Mouse (Mus musculus) intestine, embryonic 16.5 days (tissue): Measurements from ENCODE around the gene Myl6b. TPM values are rescaled to one million over a fixed set of nuclear protein-coding genes. Genes with fewer than 3 reads are reported as not detected.
A peak's percentile ranks its signal among the peaks of the same experiment; 100 is the strongest.
"Not testable (repeated sequence)": the region's sequence is repeated elsewhere in the genome, so short reads cannot be mapped to it uniquely, and the experiment has no call there.

Experiments
- ATAC-seq: fragments of 200-750 bp; cut with Nextera tagmentation; 2 replicates; pipeline ENCODE4 v1.8.0; 2017; ENCODE audit warnings: moderate TSS enrichment, moderate library complexity
- H3K27ac ChIP-seq: fragments of 300-500 bp; sonication (generic); 2 replicates; pipeline ENCODE4 v1.5.1; 2014; ENCODE audit warnings: mild to moderate bottlenecking, low read length
- H3K27me3 ChIP-seq: fragments of 300-500 bp; sonication (generic); replicated peaks from 2 replicates; pipeline ENCODE4 v1.6.1; 2014; ENCODE audit warnings: low read length, control low read depth, mixed read lengths; ENCODE audit not compliant: control insufficient read depth, insufficient read depth
- H3K36me3 ChIP-seq: fragments of 300-500 bp; sonication (generic); 2 replicates; pipeline ENCODE4 v1.6.1; 2014; ENCODE audit warnings: low read length, control low read depth; ENCODE audit not compliant: control insufficient read depth, insufficient read depth
- H3K4me1 ChIP-seq: fragments of 300-500 bp; sonication (generic); 2 replicates; pipeline ENCODE4 v1.6.1; 2014; ENCODE audit warnings: low read length, control low read depth, mixed read lengths; ENCODE audit not compliant: control insufficient read depth, insufficient read depth
- H3K4me2 ChIP-seq: fragments of 300-500 bp; sonication (generic); 2 replicates; pipeline ENCODE4 v1.6.1; 2014; ENCODE audit warnings: low read depth, low read length, control low read depth
- H3K4me3 ChIP-seq: fragments of 300-500 bp; sonication (generic); 2 replicates; pipeline ENCODE4 v1.5.1; 2014; ENCODE audit warnings: mild to moderate bottlenecking, low read length
- H3K9ac ChIP-seq: fragments of 300-500 bp; sonication (generic); 2 replicates; pipeline ENCODE4 v1.6.1; 2014; ENCODE audit warnings: low read depth, low read length
- H3K9me3 ChIP-seq: fragments of 300-500 bp; sonication (generic); 2 replicates; pipeline ENCODE4 v1.6.1; 2016; ENCODE audit warnings: low read length, control low read depth; ENCODE audit not compliant: control insufficient read depth
- WGBS: fragments of 180-500 bp; shearing (Covaris S2); extraction: QIAGEN DNeasy Blood & Tissue Kit; methylation state at CpG from one replicate; pipeline ENCODE4 v1.1.7; 2014; 5-methylcytosine and 5-hydroxymethylcytosine counted together
- polyA plus RNA-seq: library from polyadenylated mRNA; unstranded; fragments of >200 nt; fragmentation: Nextera tagmentation; extraction: Ambion mirVana; gene quantifications from 2 replicates; pipeline ENCODE4 v1.2.1, GENCODE M21; 2015

Myl6b gene
- polyA plus RNA-seq, 1 experiment from 2014 or later: 2.8 TPM

GRCm38 (mm10) chr10:128508260-128508659 lies 9.8 kb upstream of the Myl6b start:
- Histone ChIP-seq H3K27me3 (no peaks in the 10 kb centered on the region), H3K4me3 (no peak overlapping the region), H3K27ac (no peak overlapping the region), H3K9me3 (no peaks in the 10 kb centered on the region), H3K36me3 (peaks cover 5% of the 10 kb centered on the region; the same call in 1 of the 2 replicates), H3K4me1 (peaks cover 13% of the 10 kb centered on the region; the same call in 1 of the 2 replicates), H3K9ac (no peak overlapping the region), H3K4me2 (no peak overlapping the region)
- ATAC-seq: no peak
- 67% methylated on average over 9 of the region's 9 CpGs for WGBS

DNA sequence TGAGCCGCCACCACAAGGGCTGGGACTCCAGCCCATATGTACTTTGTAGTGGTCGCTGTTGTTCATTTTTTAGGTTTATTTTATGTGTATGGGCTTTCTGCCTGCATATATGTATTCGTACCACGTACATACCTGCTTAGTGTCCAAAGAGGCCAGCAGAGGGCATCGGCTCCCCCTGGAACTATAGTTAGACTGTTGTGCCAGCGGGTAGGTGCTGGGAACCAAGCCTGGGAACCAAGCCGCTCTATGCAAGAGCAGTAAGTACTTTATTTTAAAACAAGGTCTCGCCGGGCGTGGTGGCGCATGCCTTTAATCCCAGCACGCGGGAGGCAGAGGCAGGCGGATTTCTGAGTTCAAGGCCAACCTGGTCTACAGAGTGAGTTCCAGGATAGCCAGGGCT lies 7.5 kb upstream of the Myl6b start:
- no peaks in the 10 kb centered on the region for H3K9me3 ChIP-seq
- ATAC-seq: no peak
- peaks cover 16% of the 10 kb centered on the region; the same call in 1 of the 2 replicates for H3K4me1 ChIP-seq

DNA sequence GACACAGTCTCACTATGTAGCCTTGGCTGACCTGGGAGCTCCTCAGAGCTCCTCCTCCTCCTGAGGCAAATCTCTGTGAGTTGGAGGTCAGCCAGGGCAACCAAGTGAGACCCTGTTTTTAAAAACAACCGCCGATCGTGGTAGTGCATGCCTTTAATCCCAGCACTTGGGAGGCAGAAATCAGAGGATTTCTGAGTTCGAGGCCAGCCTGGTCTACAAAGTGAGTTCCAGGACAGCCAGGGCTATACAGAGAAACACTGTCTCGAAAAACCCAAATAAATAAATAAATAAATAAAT lies 6.8 kb upstream of the Myl6b start:
- not testable (repeated sequence) for ATAC-seq, H3K36me3 ChIP-seq, H3K4me3 ChIP-seq, H3K9me3 ChIP-seq, H3K27me3 ChIP-seq, H3K4me2 ChIP-seq, H3K9ac ChIP-seq, H3K27ac ChIP-seq
- peaks cover 16% of the 10 kb centered on the region; the same call in 1 of the 2 replicates for H3K4me1 ChIP-seq
- WGBS: 85% methylated on average over 5 of the region's 5 CpGs

More for the DNA sequence above, 7.5 kb upstream of the Myl6b start:
- no peak overlapping the region for H3K4me3 ChIP-seq
- H3K9ac ChIP-seq: no peak overlapping the region
- no peaks in the 10 kb centered on the region for H3K27me3 ChIP-seq
- 91% methylated on average over 14 of the region's 14 CpGs for whole genome bisulfite sequencing
- H3K27ac ChIP-seq: no peak overlapping the region
- peaks cover 5% of the 10 kb centered on the region; the same call in 1 of the 2 replicates for H3K36me3 ChIP-seq
- no peak overlapping the region for H3K4me2 ChIP-seq

DNA sequence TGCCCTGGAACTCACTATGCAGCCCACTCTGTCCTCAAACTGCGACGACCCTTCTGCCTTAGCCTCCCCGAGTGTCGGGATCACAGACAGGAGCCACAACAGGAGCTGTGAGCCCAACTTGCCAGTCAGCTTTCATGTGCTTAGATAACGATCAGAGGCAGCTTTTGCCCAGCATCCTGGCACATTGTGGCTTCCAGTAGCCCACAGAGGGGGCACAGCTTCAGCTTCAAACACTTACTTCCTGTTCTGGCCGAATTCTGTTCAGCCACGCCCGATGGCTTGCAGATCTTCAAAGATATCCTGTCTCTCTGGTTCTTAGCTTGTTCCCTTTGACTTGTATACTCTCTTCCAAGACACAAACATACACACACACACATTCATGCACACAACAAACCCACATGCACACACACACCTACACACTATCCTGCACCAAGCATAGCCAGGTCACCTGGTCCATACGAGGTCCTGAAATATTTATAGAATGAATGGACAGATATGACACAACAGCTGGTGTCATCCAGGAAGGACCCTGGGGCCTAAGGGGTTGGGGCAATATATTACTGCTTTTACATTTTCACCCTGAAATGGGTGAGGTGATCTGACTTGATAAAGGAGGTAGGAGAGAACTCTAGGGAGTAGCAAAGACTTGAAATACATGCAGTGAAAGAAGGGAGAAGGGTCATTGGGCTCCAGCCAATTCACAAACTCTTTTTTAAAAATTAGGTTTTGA lies 6.3 kb upstream of the Myl6b start:
- no peak overlapping the region for H3K4me3 ChIP-seq
- no peak overlapping the region for H3K27ac ChIP-seq
- 0 out of 2 replicates have a peak overlapping the region, but pooled peaks have one; percentile 20 for H3K9ac ChIP-seq
- no peaks in the 10 kb centered on the region for H3K27me3 ChIP-seq
- H3K36me3 ChIP-seq: no peaks in the 10 kb centered on the region
- no peaks in the 10 kb centered on the region for H3K9me3 ChIP-seq
- ATAC-seq: 0 out of 2 replicates have a peak, but pooled peaks have one; percentile 21
- H3K4me2 ChIP-seq: no peak overlapping the region
- WGBS: 64% methylated on average over 9 of the region's 9 CpGs
- peaks cover 16% of the 10 kb centered on the region; the same call in 1 of the 2 replicates for H3K4me1 ChIP-seq

DNA sequence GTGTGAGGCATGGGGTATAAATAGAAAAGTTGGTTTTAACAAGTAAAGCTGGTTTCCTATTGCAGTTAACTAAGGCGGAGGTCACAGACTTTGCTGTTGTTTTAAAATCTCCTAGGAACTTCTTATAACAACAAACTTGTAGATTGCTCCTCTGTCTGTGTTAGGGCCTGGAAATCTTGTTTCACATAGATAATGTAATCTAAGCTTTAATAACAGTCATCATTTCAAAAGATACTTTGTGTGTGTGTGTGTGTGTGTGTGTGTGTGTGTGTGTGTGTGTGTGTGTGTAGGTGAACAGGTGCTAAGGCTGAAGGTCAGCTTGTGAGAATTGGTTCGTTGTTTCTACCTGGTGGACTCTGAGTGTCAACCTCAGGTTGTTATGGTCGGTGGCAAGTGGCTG lies 5.5 kb upstream of the Myl6b start:
- WGBS: 57% methylated on average over 3 of the region's 3 CpGs
- Histone ChIP-seq H3K36me3 (no peaks in the 10 kb centered on the region), H3K9me3 (no peaks in the 10 kb centered on the region), H3K4me2 (no peak overlapping the region), H3K4me3 (no peak overlapping the region), H3K27me3 (no peaks in the 10 kb centered on the region), H3K4me1 (peaks cover 16% of the 10 kb centered on the region; the same call in 1 of the 2 replicates), H3K27ac (no peak overlapping the region), H3K9ac (no peak overlapping the region)
- no peak for ATAC-seq

DNA sequence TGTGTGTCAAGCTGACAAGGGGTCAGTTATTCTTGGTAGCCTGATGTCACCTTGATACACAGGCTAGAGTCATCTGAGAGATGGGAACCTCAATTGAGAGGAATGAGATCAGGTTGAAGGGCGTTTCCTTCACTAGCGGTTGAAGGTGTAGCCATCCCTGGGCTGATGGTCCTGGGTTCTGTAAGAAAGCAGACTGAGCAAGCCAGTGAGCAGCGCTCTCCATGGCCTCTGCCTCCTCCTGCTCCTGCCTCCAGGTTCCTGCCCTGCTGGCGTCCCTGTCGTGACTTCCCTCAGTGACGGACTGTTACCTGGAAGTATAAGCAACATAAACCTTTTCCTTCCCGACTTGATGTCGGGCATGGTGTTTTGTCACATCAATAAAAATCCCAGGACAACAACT lies 5.0 kb upstream of the Myl6b start:
- no peak for ATAC-seq
- WGBS: 82% methylated on average over 8 of the region's 8 CpGs

GRCm38 (mm10) chr10:128502341-128502740 lies 3.9 kb upstream of the Myl6b start:
- Histone ChIP-seq H3K9me3 (no peaks in the 10 kb centered on the region), H3K27ac (no peak overlapping the region), H3K27me3 (no peaks in the 10 kb centered on the region), H3K4me3 (no peak overlapping the region), H3K4me1 (peaks cover 21% of the 10 kb centered on the region; the same call in 1 of the 2 replicates), H3K4me2 (no peak overlapping the region), H3K36me3 (no peaks in the 10 kb centered on the region), H3K9ac (no peak overlapping the region)
- WGBS: 47% methylated on average over 5 of the region's 5 CpGs
- no peak for ATAC-seq

More for the DNA sequence above, 5.0 kb upstream of the Myl6b start:
- no peak overlapping the region for H3K4me2 ChIP-seq
- peaks cover 16% of the 10 kb centered on the region; the same call in 1 of the 2 replicates for H3K4me1 ChIP-seq
- H3K9ac ChIP-seq: no peak overlapping the region
- no peaks in the 10 kb centered on the region for H3K36me3 ChIP-seq
- H3K27ac ChIP-seq: no peak overlapping the region
- no peaks in the 10 kb centered on the region for H3K27me3 ChIP-seq
- H3K9me3 ChIP-seq: no peaks in the 10 kb centered on the region
- H3K4me3 ChIP-seq: no peak overlapping the region

- Histone ChIP-seq H3K9ac (peak overlapping the region; percentile 73), H3K9me3 (no peaks in the 10 kb centered on the region), H3K4me1 (peaks cover 14% of the 10 kb centered on the region), H3K4me3 (peak overlapping the region; percentile 61), H3K27ac (peak overlapping the region; percentile 87), H3K36me3 (no peaks in the 10 kb centered on the region), H3K4me2 (peak overlapping the region; percentile 75), H3K27me3 (no peaks in the 10 kb centered on the region)
- peak; percentile 51 for ATAC-seq
- WGBS: under 1% methylated on average over 21 of the region's 21 CpGs
Measured at GRCm38 (mm10) chr10:128499116-128499671, 709 bp upstream of the Myl6b start.

DNA sequence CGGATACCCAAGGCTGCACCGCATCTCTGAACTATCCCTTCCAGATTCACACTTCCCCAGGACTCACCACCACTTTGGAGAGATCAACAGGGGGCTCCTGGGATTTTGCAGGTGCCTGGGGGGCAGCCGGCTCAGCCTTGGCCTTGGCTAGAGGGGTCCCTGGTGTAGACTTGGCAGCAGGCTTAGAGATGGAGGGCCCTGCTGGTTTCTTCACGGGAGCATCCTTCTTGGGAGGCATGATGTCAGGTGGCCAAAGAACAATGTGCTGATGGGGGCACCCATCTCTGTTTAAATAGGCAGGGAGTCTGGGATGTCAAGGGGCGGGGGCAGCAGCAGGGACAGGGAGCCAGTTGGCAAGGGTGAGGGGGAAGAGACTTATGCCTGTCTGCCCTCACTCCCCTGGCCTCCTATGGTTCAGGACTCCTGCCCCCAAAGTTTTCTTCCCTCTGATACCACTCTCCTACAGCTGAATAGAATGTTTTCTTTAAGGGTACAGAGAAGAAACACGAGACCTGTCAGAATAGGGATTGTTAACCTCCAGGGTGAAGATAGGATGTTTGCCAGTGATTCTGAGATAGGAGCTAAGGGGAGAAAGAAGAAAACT lies 1.2 kb downstream of the Myl6b start:
- ATAC-seq: no peak
- WGBS: 52% methylated on average over 6 of the region's 6 CpGs
- no peaks in the 10 kb centered on the region for H3K27me3 ChIP-seq
- no peak overlapping the region for H3K4me2 ChIP-seq
- no peaks in the 10 kb centered on the region for H3K9me3 ChIP-seq
- no peak overlapping the region for H3K27ac ChIP-seq
- no peak overlapping the region for H3K4me3 ChIP-seq
- no peaks in the 10 kb centered on the region for H3K36me3 ChIP-seq
- no peak overlapping the region for H3K9ac ChIP-seq
- H3K4me1 ChIP-seq: peaks cover 10% of the 10 kb centered on the region
